Mouse (Mus musculus) CD4-positive naive resting alpha-beta T cell, adult 76 days (primary cell): ENCODE measurements around the gene Cs. TPM values are rescaled to one million over a fixed set of nuclear protein-coding genes. Genes with fewer than 3 reads are reported as not detected.

Experiments used
- total RNA-seq: library from RNA; stranded (reverse); gene quantifications from one replicate; pipeline ENCODE4 v1.2.4, GENCODE M21; 2023

Cs gene
- 81.9 TPM for total RNA-seq

DNA sequence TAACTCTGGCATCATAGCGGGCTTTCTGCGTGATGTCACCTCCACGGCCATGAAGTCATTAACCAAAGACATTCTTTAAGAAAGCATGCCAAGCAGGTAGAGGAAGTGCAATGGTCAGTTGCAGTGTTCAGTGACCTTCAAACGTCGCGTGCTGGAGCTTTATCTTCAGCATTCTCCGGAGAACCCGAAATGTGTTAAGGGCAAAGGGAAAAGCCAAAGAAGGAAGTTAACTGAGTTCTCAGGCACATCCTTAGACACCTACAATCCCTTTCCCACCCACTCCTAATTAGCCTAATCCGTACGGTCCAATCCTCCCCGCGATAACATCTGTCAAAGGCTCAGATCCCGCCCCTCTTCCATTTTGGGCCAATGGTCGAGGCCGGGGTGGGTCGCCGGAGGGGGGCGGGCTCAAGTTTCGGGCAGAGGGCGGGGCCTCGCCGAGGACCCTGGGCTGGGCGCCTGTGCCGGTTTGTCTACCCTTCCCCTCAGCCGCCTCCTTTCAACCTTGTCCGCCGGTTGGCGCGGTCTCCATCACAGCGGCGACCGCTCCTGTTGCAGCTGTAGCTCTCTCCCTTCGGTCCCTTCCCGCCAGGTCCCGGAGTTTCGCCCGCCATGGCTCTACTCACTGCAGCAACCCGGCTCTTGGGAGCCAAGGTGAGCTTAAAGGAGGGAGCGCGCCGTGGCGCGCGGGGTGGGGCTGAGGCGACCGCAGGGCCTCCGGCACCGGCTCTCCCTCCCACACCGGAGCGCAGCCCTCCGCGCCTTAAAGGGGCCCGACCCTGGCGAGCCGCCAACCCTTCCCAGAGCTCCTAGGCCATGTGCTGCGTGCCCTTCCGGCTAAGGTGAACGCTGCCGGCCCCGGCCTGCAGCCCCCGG lies at the start of gene Cs:
TSS of gene Cs (plus strand) at position 429 of the 876 bp plus-strand sequence.

DNA sequence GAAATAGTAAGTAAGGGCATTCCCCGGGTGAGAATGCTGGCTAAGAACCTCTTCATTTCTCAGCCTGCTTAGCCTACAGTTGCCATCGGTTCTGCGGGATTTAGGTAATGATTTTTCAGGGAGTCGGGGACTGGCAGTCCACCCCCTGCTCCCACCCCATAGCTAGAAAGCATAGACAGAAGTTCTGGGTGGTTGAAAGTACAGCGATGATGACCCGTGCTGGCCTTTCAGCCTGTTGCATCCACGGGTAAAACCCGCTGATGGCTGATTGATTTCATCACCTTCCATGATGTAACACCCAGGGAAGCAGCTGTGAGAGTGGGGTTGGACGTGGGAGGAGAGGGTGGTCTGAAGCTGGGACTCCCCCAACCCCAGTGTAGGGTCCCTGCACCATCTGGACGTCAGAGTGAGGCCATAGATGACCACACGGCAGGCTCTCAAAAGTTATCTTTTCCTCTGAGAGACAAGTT lies 38.8 kb upstream of the Cs start, which contains the start of gene Il23a:
TSS of gene Il23a (minus strand) at position 51 of the 470 bp plus-strand sequence.

DNA sequence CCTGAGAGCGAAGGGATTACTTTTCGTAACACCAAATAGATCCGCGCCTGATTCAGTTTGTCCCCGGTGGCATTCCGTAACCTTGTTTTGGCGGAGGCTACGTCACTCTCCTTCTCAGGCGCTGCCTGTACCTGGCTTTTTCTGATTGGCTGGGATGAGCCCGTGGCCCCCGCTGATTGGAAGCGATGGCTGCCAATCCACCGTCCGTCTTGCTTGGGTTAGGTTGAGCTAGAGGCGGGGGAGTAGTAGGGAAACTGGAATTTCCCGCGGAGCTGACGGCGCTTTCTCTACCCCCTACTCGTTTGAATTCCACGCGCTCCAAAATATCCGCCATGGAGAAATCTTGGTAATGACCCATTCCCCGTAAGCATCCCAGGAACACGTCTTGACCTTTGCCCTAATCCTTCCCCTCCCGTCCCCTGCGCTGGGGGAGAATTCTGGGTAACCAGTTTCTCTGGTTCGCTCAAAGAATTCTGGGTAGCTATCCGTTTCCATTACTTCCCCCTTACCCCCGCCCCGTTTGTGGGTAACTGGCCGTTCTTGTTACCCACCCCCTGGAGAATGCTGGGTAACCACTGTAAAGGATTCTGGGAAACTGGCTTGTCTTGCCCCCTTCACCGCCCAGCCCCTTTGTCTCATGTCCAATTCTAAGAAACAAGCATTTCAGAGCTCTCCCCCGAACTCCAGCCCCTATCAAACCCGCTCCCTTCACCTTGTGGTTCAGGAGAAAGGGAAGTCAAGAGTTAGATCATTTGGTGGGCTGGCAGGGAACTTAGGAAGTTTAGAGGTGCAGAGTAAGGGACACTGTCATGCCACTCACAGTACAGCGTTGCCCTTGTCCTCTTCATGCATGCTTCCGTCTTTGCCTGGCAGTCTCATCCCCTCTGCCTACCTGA lies 34.2 kb upstream of the Cs start, which contains the start of gene Pan2:
TSS of gene Pan2 (plus strand) at position 210 of the 896 bp plus-strand sequence.

DNA sequence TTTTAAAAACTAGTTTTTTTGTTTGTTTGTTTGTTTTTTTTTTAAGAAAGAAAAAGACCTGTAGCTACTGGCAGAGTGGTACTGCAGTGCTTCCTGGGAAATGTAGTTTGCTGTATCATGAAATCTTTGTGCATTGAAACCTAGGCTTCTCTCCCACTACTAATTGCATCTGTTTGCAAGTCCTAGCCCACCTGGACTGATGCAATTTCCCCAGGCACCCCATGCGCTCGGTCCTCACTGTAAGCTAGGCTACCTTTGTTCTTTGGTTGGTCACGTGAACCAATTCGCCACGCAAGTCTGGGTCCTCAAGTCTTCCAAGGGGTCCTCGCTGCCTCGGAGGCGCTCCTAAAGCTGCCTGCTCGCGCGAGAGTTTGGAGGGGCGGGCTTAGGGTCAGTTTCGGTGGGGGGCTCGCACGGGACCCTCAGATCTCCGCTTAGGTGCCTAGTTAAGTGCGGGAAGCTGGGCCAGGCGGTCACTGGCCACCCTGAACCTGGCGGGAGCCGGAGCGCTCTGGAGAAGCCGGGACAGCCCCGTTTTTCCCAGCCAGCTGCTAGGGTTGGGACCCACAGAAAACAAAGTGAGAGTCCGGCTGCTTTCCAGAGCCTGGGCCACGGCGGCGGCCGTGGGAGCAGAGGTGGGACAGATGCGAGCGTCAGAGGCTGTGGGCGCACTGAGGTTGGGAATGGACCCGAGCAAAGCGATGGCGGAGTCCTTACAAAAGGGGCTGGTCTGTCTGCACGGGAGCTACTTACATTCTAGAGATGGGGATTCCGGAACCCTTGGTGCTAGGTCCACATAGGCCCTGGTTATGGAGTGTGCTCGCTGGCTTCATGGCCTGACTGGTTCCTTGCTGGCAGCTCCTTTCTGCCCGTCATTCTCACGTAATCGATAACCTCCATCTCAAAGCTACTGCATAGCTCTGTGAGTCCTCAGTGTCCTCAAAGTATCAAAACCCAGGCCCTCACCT lies 15.1 kb upstream of the Cs start, which contains the start of gene Cnpy2:
TSS of gene Cnpy2 (plus strand) at position 319 of the 968 bp plus-strand sequence.

DNA sequence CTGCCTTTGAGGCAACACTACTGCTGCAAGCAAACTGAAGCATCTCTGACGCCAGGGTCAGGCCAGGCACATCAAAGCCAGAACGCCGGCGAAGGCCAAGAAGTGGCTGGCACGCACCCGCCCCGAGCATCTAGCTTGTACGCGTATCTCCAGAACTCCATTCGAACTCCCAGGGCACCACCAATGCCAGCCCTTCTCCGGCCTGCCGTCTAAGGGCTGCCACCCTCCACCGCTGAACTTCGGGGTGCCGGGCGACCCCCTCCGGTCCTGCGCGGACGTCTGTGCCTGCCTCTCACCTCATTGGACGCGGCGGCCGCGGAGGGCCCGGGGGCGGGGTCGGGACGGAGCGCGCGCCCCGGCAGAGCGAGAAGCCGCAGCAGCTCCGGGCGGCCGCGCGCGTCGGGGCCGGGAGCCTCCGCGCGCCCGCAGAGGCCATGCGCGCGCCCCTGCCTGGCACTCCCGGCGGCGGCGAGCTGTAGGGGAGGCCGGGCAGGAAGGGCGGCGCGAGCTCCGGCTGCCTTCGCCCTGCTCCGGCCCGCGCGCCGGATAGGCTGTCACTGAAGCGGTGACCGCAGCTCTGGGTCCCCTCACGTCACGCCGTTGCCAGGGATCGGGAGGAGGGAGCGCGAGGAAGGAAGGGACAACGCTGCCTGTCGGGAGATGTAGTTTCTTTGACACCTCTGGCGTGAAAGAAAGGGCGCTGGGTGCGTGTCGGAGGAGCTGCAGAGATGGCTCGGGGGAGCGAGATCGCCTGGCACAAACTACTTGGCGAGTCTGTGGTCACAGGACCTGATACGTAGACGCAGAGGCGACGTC lies 31.1 kb downstream of the Cs start, which contains the start of gene Coq10a:
TSS of gene Coq10a (minus strand) at position 596 of the 816 bp plus-strand sequence.

DNA sequence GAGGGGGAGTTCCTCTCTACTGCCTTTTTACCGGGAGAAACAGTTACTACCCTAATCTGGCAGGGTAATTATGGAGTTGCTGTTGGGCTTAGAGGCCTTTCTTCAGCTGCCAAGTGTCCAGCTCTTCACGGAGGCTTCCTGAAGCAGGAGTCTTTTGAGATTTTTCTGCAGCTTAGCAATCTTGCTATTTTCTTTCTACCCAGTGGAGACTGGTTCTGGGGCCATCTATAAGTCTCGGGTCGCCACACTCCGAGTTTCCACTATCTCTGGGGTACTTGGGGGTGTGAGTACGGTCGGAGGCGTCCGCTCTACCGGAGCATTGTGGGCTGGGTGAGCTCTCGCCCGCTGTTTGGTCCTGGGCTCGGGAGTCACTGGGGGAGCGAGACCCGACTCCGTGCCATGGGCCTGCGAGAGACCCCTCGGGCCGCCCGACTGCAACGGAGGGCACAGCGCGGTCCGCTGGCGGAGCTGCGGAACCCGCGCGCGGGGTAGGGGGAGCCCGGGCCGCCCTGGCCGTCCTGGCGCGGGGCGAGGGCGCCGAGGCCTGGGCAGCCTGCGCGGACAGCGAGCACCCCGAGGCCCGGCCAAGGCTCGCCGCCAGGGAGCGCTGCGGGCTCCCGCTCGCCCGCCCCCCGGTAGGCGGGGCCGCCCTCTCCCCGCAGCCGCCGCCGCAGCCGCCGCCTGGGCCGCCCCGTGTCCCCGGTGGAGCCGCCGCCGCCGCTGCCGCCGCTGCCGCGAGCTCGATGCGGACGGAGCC lies 39.1 kb downstream of the Cs start, which contains the start of gene Ankrd52:
TSS of gene Ankrd52 (plus strand) at position 661 of the 757 bp plus-strand sequence.

DNA sequence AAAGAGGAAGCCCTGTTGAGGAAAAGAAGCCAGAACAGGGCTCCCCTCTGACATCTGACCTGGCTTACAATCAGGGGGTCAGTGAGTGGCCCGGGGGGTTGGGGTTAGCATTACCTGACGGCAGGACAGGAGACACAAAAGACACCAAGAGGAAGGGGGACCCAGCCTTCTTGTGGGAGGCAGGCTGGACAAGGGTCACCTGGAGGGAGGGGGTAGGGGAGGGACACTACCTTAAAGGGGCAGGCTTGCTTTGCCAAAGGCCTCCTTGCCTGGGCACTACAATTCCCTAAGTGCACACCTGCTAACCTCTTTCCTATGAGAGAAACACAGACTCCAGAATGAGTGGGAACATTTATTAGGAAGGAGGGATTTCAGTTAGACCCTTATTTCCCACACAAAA lies 63.5 kb downstream of the Cs start, which contains the start of gene Slc39a5:
TSS of gene Slc39a5 (minus strand) at position 174 of the 400 bp plus-strand sequence.

DNA sequence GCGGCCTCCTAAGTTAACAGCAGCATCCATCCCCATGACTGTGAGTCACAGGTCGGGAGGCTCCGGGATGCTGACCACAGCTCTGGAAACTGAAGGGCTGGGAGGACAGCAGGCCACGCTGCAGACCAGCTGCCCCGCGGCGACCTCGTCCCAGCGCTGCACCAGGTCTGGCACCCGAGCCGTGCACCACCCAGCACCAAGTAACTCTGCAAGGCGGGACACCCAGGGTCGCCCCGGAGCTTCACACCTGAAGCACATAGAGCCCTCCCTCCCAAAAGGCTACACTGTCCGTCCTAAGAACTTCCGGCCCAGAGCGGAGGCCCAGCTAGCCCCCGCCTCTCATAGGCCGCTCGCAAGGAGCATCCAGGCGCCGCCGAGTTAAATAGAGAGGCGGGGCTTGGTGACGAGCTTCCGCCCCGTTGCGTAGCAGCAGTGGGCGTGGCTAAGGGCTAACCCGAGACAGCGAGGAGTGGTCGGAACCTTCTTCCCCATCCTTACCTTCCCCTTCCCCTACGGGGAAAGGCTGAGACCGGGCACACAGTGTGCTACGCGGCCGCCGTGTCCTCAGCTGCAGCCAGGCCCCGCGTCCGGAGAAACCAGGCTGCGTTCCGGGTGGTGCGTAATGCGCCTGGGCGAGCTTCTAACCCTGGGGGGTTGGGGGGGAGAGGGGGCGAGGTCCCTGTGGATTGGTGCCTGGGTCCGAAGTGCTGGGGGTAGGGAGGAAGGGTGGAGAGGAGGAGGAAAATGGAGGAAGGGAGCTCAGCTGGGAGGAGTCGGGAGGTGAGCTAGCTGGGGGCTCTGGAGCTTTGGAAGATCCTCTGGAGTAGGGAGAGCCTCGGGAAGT lies 73.9 kb downstream of the Cs start, which contains the start of the genes Nabp2 and Rnf41:
TSS of gene Nabp2 (minus strand) at position 282 of the 844 bp plus-strand sequence.
TSS of gene Rnf41 (plus strand) at position 447 of the 844 bp plus-strand sequence.

Other genes starting within 250 kb of the Cs start
- gene Baz2a, start 246.2 kb upstream of the Cs start, total RNA-seq = 108 TPM
- gene Rbms2, start 157.4 kb upstream of the Cs start, total RNA-seq = 36.0 TPM
- gene Gls2, start 143.3 kb upstream of the Cs start, total RNA-seq = 2.0 TPM
- gene Spryd4, start 125.9 kb upstream of the Cs start, total RNA-seq = 19.9 TPM
- not detected for gene Mip, start 111.9 kb upstream of the Cs start, total RNA-seq
- gene Timeless, start 105.7 kb upstream of the Cs start, total RNA-seq = 25.4 TPM
- gene Apon, start 83.6 kb upstream of the Cs start, total RNA-seq = 0.56 TPM
- not detected for gene Apof, start 69.1 kb upstream of the Cs start, total RNA-seq
- gene Stat2, start 67.2 kb upstream of the Cs start, total RNA-seq = 60.8 TPM
- not detected for gene Il23a, start 39.0 kb upstream of the Cs start, total RNA-seq
- 43.5 TPM for gene Pan2, start 34.4 kb upstream of the Cs start, total RNA-seq
- gene Cnpy2, start 15.3 kb upstream of the Cs start, total RNA-seq = 26.1 TPM
- gene Coq10a, start 31.3 kb downstream of the Cs start, total RNA-seq = 27.4 TPM
- 49.6 TPM for gene Ankrd52, start 39.4 kb downstream of the Cs start, total RNA-seq
- gene Slc39a5, start 63.5 kb downstream of the Cs start, total RNA-seq = not detected
- gene Nabp2, start 73.8 kb downstream of the Cs start, total RNA-seq = 42.4 TPM
- gene Rnf41, start 73.9 kb downstream of the Cs start, total RNA-seq = 26.1 TPM
- gene Smarcc2, start 121.5 kb downstream of the Cs start, total RNA-seq = 112 TPM
- 818 TPM for gene Myl6, start 156.4 kb downstream of the Cs start, total RNA-seq
- gene Myl6b, start 161.0 kb downstream of the Cs start, total RNA-seq = not detected
- gene Esyt1, start 188.1 kb downstream of the Cs start, total RNA-seq = 244 TPM
- gene Zc3h10, start 210.0 kb downstream of the Cs start, total RNA-seq = 26.7 TPM
- gene Rpl41, start 211.6 kb downstream of the Cs start, total RNA-seq = 3,926 TPM
- gene Pa2g4, start 228.3 kb downstream of the Cs start, total RNA-seq = 55.6 TPM